Mouse (Mus musculus) lung, embryonic 15.5 days (tissue): Measurements from ENCODE around the gene Ipo13. TPM values are rescaled to one million over a fixed set of nuclear protein-coding genes. Genes with fewer than 3 reads are reported as not detected.
A peak's percentile ranks its signal among the peaks of the same experiment; 100 is the strongest.

Experiments used
- ATAC-seq: fragments of 200-750 bp; cut with Nextera tagmentation; 2 replicates; pipeline ENCODE4 v1.8.0; 2017; ENCODE audit warnings: moderate number of reproducible peaks, borderline replicate concordance; ENCODE audit not compliant: low FRiP score, low TSS enrichment; ENCODE audit errors: extremely low read depth
- H3K27ac ChIP-seq: fragments of 300-500 bp; sonication (generic); 2 replicates; pipeline ENCODE4 v1.5.1; 2015; ENCODE audit warnings: moderate library complexity, mild to moderate bottlenecking, inconsistent platforms
- H3K27me3 ChIP-seq: fragments of 300-500 bp; sonication (generic); 2 replicates; pipeline ENCODE4 v1.6.1; 2015; ENCODE audit warnings: inconsistent platforms
- H3K36me3 ChIP-seq: fragments of 300-500 bp; sonication (generic); 2 replicates; pipeline ENCODE4 v1.6.1; 2015; ENCODE audit warnings: inconsistent platforms
- H3K4me1 ChIP-seq: fragments of 300-500 bp; sonication (generic); 2 replicates; pipeline ENCODE4 v1.6.1; 2015; ENCODE audit warnings: inconsistent platforms
- H3K4me2 ChIP-seq: fragments of 300-500 bp; sonication (generic); 2 replicates; pipeline ENCODE4 v1.6.1; 2015; ENCODE audit warnings: inconsistent platforms, mild to moderate bottlenecking, moderate library complexity
- H3K4me3 ChIP-seq: fragments of 300-500 bp; sonication (generic); 2 replicates; pipeline ENCODE4 v1.5.1; 2015; ENCODE audit warnings: mild to moderate bottlenecking, inconsistent platforms
- H3K9ac ChIP-seq: fragments of 300-500 bp; sonication (generic); 2 replicates; pipeline ENCODE4 v1.6.1; 2015; ENCODE audit warnings: inconsistent platforms
- H3K9me3 ChIP-seq: fragments of 300-500 bp; sonication (generic); 2 replicates; pipeline ENCODE4 v1.6.1; 2016; ENCODE audit warnings: inconsistent platforms
- WGBS: fragments of 180-500 bp; shearing (Covaris S2); methylation state at CpG from one replicate; pipeline ENCODE4 v1.1.7; 2015; 5-methylcytosine and 5-hydroxymethylcytosine counted together
- polyA plus RNA-seq: library from polyadenylated mRNA; unstranded; fragments of >200 nt; fragmentation: Nextera tagmentation; extraction: Ambion mirVana; gene quantifications from 2 replicates; pipeline ENCODE4 v1.2.1, GENCODE M21; 2015

The Ipo13 gene
- polyA plus RNA-seq, 1 experiment from 2014 or later: 41.2 TPM

DNA sequence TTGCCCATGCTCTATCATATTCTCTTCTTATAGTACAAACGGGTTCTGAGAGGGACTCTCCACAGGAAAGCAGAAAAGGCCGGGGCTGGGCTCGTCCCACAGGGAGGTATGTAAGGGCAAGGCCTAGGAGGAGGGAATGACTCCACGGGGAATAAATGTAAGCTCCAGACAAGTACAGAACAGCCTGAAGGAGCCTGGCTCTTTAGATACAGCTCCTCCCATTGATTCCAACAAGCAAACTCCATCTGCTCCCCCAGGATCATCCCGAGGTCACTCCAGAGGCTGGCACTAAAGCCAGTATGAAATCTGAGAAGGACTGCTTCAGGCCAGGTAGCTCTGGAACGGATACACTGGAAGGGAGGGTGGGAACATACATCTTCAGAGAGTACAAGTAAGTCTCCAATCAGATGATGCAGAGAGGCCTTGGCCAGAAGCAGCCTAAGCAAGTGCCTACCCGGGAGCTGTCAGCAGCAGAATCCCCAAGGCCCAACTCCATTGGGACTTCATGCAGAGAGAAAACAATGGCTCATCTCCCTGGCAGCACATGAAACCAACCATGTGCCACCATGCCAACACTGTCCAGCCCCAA is 2.0 kb downstream of the Ipo13 start:
- 53% methylated on average over 7 of the region's 7 CpGs for WGBS
- peaks cover 18% of the 10 kb centered on the region; the same call in 1 of the 2 replicates for H3K36me3 ChIP-seq
- no peak for ATAC-seq
- no peak overlapping the region for H3K27ac ChIP-seq
- no peaks in the 10 kb centered on the region for H3K9me3 ChIP-seq
- H3K4me3 ChIP-seq: no peak overlapping the region
- no peaks in the 10 kb centered on the region for H3K27me3 ChIP-seq
- no peak overlapping the region for H3K9ac ChIP-seq
- peaks cover 38% of the 10 kb centered on the region for H3K4me1 ChIP-seq
- peak overlapping the region; percentile 98 for H3K4me2 ChIP-seq

DNA sequence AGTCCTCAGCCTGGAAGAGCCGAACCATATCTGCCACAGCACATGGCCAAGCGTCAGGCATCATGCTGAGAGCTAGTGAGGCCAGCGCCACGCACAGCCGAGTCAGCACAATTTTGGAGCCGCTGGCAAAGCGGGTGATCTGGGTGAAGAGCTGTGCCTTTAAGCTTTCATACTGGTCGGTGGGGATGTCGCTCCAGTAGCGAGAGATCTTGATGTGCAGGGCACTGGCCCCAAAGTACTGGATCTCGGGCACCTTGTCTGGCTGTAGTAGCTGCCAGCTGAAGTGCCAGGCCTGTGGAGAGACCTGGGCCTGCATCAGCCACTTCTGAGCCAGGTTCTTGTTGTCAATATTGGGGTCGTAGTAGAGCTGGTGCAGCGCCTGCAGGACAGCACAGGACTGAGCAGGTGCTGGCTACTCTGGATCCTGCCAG is 2.7 kb downstream of the Ipo13 start:
- peaks cover 18% of the 10 kb centered on the region; the same call in 1 of the 2 replicates for H3K36me3 ChIP-seq
- no peak overlapping the region for H3K27ac ChIP-seq
- H3K4me3 ChIP-seq: no peak overlapping the region
- no peaks in the 10 kb centered on the region for H3K9me3 ChIP-seq
- 88% methylated on average over 13 of the region's 13 CpGs for WGBS
- no peaks in the 10 kb centered on the region for H3K27me3 ChIP-seq
- peaks cover 34% of the 10 kb centered on the region for H3K4me1 ChIP-seq
- ATAC-seq: no peak
- H3K9ac ChIP-seq: no peak overlapping the region
- no peak overlapping the region for H3K4me2 ChIP-seq

DNA sequence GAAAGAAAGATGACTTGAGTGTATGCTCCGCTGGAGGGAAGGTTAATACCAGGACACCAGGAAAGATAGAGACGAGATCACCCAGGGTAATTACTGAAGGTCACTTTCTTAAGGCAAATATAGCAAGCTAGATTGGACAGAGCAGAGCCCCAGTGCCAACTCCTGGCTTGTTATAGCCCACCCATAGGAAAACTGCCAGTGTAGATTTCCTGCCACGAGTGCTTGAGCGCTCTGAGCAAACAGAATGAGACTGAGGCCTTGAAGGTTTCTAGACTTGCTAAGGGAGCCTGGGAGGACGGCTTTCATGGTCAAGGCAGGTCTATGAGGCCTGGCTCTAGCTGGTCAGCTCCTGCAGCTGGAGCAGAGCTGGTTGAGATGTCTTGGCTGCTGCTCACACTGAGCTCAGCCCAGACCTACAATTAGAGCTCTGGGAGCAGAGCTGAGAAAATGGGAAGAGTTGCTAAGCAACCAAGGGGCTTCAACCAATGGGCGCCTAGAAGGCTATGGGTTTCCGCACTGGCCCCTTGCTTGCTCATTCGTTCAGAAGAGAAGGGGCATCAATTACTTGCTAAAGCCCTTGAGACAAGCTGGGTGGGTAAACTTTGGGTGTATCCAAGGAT is 5.9 kb downstream of the Ipo13 start:
- WGBS: 74% methylated on average over 8 of the region's 8 CpGs
- no peaks in the 10 kb centered on the region for H3K9me3 ChIP-seq

DNA sequence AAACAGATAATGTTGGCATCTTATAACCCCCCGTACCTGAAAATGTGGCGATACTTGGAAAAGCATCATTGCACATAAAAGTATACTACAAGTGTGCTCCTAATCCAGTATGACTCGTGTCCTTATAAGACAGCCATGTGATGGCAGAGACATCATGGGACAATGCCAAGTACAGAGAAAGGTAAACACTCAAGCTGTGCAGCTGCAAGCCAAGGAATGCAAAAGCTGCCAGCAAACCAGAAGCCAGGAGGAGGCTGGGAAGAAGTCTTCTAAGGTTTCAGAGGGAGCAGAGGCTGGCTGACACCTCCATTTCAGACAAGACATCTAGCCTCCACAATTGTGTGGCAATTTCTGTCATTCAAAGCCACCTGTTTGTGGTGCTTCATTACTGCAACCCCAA is 8.6 kb downstream of the Ipo13 start:
- 54% methylated on average over 3 of the region's 3 CpGs for WGBS
- Histone ChIP-seq H3K4me2 (no peak overlapping the region), H3K9me3 (no peaks in the 10 kb centered on the region), H3K4me1 (peaks cover 10% of the 10 kb centered on the region), H3K36me3 (peaks cover 49% of the 10 kb centered on the region), H3K4me3 (no peak overlapping the region), H3K9ac (no peak overlapping the region), H3K27me3 (no peaks in the 10 kb centered on the region), H3K27ac (no peak overlapping the region)
- peak; percentile 8; the same call in 1 of the 2 replicates for ATAC-seq

More for the DNA sequence above, 5.9 kb downstream of the Ipo13 start:
- no peak for ATAC-seq
- no peak overlapping the region for H3K27ac ChIP-seq
- no peak overlapping the region for H3K4me2 ChIP-seq
- H3K36me3 ChIP-seq: peaks cover 34% of the 10 kb centered on the region; the same call in 1 of the 2 replicates
- H3K27me3 ChIP-seq: no peaks in the 10 kb centered on the region
- H3K4me1 ChIP-seq: peaks cover 24% of the 10 kb centered on the region
- H3K9ac ChIP-seq: no peak overlapping the region
- H3K4me3 ChIP-seq: no peak overlapping the region

DNA sequence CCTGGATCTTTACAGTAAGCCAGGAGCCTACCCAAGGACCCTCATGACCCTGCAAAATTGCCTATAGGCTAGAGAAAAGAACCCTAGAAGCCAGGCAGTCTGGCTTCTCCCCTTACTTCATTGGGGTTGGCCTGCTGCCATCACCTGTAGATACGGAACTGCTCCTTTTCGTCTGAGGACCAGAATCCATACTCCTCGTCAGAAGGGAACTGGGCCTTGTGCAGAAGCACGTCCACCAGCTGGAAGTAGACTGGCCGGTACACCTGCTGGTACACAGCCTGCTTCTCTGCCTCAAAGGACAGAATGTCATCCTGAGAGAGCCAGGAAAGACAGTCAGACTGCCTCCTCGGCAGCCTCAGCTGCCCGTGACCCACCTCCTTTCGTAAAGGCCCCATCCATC is 10.0 kb downstream of the Ipo13 start:
- ATAC-seq: no peak
- WGBS: 89% methylated on average over 8 of the region's 8 CpGs

DNA sequence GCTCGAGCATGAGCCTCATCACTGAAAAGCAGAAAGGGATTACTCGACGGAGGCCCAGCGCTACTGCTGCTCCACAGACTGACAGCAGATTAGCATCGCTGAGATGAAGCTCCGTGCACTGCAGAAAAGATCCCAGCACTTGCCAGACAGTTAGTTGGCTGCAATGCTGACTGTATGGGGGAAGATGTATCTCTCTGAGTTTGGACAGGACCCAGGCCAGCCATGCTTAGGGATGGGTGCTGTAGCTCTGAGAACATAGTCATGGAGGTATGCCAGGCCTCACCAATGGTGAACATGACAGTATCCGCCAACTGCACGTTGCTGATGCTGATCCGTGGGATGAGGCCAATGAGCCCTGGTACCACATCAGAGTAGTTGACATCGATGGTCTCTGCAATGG is 10.7 kb downstream of the Ipo13 start:
- Histone ChIP-seq H3K36me3 (peaks cover 68% of the 10 kb centered on the region), H3K27me3 (no peaks in the 10 kb centered on the region), H3K27ac (no peak overlapping the region), H3K9ac (no peak overlapping the region), H3K4me3 (no peak overlapping the region), H3K4me1 (peaks cover 10% of the 10 kb centered on the region), H3K4me2 (no peak overlapping the region), H3K9me3 (no peaks in the 10 kb centered on the region)
- 84% methylated on average over 10 of the region's 10 CpGs for WGBS
- ATAC-seq: no peak

More for the DNA sequence above, 10.0 kb downstream of the Ipo13 start:
- H3K4me3 ChIP-seq: no peak overlapping the region
- peaks cover 61% of the 10 kb centered on the region for H3K36me3 ChIP-seq
- H3K4me2 ChIP-seq: no peak overlapping the region
- H3K9ac ChIP-seq: no peak overlapping the region
- H3K27me3 ChIP-seq: no peaks in the 10 kb centered on the region
- H3K27ac ChIP-seq: no peak overlapping the region
- no peaks in the 10 kb centered on the region for H3K9me3 ChIP-seq
- peaks cover 10% of the 10 kb centered on the region for H3K4me1 ChIP-seq

DNA sequence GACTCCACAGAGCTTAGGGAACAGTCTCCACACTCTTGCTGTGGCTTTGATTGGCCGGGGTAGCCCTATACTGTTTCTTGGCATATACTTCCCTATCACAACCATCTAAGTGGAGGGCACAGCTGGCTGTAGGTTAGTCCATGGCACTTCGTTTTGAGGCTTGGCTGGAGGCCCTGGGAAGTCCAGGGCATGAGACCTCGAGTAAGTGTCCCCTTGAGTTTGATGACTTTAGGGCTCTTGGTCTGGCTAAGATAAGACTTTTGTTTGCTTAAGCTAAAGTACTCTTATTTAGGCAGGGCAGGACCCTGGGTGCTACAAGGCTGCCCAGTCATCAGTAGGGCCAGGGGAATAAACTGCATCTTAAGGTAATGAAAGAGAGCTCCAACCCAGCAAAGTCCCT is 16.7 kb downstream of the Ipo13 start:
- 59% methylated on average over 3 of the region's 3 CpGs for WGBS
- H3K4me3 ChIP-seq: no peak overlapping the region
- H3K9ac ChIP-seq: no peak overlapping the region
- ATAC-seq: no peak
- H3K4me2 ChIP-seq: no peak overlapping the region
- peaks cover 65% of the 10 kb centered on the region for H3K36me3 ChIP-seq
- no peaks in the 10 kb centered on the region for H3K9me3 ChIP-seq
- no peak overlapping the region for H3K27ac ChIP-seq
- H3K27me3 ChIP-seq: no peaks in the 10 kb centered on the region
- H3K4me1 ChIP-seq: no peaks in the 10 kb centered on the region

DNA sequence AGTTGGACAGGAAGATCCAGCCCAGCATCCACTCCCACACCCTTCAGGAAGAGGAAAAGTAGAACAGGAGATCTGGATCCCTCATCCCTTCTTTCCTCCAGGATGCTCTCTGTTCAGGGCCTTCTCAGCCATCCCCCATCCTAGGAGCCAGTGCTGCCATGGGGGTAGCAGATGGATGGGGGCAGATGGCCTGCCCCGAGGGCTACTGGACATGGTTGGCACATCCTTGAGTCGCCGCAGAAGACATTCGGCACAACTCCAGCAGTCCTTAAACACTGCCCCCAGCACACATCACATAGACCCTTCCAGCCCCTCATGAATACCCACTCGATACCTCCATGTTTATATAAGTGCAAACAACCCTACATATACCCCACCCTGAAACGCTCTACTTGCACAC is 18.8 kb downstream of the Ipo13 start:
- peaks cover 44% of the 10 kb centered on the region for H3K36me3 ChIP-seq
- 93% methylated on average over 6 of the region's 6 CpGs for WGBS

DNA sequence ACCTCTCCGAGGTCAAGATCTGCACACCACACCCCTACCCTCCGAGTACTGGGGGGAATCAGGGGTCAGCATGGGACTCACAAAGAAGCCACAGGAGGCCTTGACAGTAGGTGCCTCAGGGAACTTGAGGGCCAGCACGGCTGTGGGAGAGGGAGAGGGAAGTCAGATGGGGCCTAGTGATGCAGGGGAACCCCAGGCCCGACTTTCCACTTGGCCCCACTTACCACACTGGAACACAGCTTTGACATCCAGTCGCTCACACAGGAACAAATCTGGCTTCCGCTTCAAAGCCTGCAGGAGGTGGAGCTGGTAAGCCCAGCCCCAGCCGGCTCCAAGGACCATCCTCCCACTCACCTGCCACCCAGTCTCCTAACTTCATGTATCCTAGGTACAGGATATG is 19.5 kb downstream of the Ipo13 start:
- no peaks in the 10 kb centered on the region for H3K9me3 ChIP-seq
- H3K4me1 ChIP-seq: peaks cover 12% of the 10 kb centered on the region
- no peak overlapping the region for H3K4me2 ChIP-seq
- H3K9ac ChIP-seq: no peak overlapping the region
- H3K27ac ChIP-seq: no peak overlapping the region
- ATAC-seq: no peak
- WGBS: 77% methylated on average over 7 of the region's 7 CpGs
- no peaks in the 10 kb centered on the region for H3K27me3 ChIP-seq
- peaks cover 38% of the 10 kb centered on the region for H3K36me3 ChIP-seq
- no peak overlapping the region for H3K4me3 ChIP-seq

More for the DNA sequence above, 18.8 kb downstream of the Ipo13 start:
- Histone ChIP-seq H3K4me2 (no peak overlapping the region), H3K9me3 (no peaks in the 10 kb centered on the region), H3K27me3 (no peaks in the 10 kb centered on the region), H3K4me3 (no peak overlapping the region), H3K4me1 (peaks cover 8% of the 10 kb centered on the region), H3K27ac (no peak overlapping the region), H3K9ac (no peak overlapping the region)
- ATAC-seq: no peak

DNA sequence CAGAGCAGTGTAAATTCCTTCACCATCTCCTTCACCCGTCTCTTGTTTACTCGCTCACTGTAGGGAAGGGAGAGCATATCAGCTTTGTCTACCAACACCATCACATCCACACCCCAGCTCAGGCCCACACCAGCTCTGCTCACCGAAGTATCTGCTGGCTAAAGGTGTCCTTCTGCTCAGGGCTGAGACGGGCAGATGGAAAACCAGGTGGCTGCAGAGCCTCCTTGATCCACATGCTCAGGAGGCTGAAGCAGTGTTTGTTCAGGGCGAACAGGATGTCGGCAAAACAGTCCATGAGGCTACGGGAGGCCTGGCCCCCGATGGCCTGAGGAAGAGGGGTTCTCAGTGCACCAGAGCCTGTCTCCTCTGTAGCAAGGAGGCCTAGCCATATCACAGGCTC is 20.2 kb downstream of the Ipo13 start:
- no peak overlapping the region for H3K27ac ChIP-seq
- H3K36me3 ChIP-seq: peaks cover 31% of the 10 kb centered on the region
- H3K9ac ChIP-seq: no peak overlapping the region
- no peaks in the 10 kb centered on the region for H3K27me3 ChIP-seq
- no peaks in the 10 kb centered on the region for H3K9me3 ChIP-seq
- no peak overlapping the region for H3K4me2 ChIP-seq
- peaks cover 12% of the 10 kb centered on the region for H3K4me1 ChIP-seq
- 79% methylated on average over 8 of the region's 8 CpGs for WGBS
- H3K4me3 ChIP-seq: no peak overlapping the region
- ATAC-seq: no peak

DNA sequence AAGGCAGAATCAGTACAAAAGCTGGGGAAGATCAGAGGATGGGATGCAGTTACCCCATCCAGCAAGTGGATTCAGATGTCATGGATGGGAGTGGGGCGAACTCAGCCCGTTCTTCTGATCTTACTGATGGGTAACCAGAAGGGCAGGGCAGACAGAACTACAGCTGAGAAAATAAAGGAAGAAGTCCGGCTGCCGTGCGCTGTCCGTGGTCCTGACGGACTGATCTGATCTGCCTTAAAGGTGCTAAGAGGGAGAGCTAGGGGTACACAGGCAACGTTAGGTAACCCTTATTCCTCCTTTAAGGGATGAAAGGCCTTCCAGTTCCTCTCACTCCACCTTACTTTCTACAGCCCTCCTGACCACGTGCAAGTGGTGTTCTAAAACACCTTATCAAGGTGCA is 21.4 kb downstream of the Ipo13 start:
- no peak for ATAC-seq
- 10% methylated on average over 9 of the region's 9 CpGs for WGBS

DNA sequence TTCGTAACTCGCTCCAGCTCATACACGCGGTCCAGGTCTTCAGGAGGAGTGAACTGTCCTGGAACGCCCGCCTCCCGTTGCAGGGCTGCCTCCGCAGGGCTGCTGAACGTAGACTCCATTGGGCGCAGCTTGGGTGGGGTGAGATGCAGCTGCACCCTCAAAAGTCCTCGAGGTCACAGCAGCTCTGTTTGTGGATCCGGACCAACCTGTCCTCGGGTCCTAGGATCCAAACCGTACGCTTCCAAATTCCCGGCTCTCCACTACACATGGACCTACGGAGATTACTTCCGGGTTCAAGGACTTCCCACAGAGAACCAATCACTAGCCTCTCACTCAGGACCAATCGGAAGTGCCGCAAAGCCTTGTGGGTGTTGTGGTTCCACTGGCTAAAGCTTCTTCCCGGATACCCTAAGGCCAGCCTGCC is 23.0 kb downstream of the Ipo13 start, which contains the start of gene Dph2:
Gene Dph2, minus strand, starts transcription at position 295 of the 424 bp plus-strand sequence.
- Histone ChIP-seq H3K27ac (no peak within 1 kb of the TSS), H3K36me3 (peaks cover 17% of the 10 kb centered on the region; the same call in 1 of the 2 replicates), H3K9me3 (no peaks in the 10 kb centered on the region), H3K4me3 (peak within 1 kb of the TSS; percentile 83), H3K4me2 (peak within 1 kb of the TSS; percentile 86), H3K27me3 (no peaks in the 10 kb centered on the region), H3K9ac (peak within 1 kb of the TSS; percentile 47), H3K4me1 (peaks cover 12% of the 10 kb centered on the region)
- under 1% methylated on average over 21 of the region's 21 CpGs for WGBS
- ATAC-seq: peak; percentile 86

More for the DNA sequence above, 21.4 kb downstream of the Ipo13 start:
- peaks cover 12% of the 10 kb centered on the region for H3K4me1 ChIP-seq
- no peak overlapping the region for H3K4me3 ChIP-seq
- H3K36me3 ChIP-seq: peaks cover 23% of the 10 kb centered on the region; the same call in 1 of the 2 replicates
- H3K27ac ChIP-seq: no peak overlapping the region
- no peaks in the 10 kb centered on the region for H3K27me3 ChIP-seq
- H3K9me3 ChIP-seq: no peaks in the 10 kb centered on the region
- H3K9ac ChIP-seq: no peak overlapping the region
- H3K4me2 ChIP-seq: no peak overlapping the region
